Mouse (Mus musculus) T-cell, adult 66 days (primary cell): ENCODE results near the gene Rpp21. TPM values are rescaled to one million over a fixed set of nuclear protein-coding genes. Genes with fewer than 3 reads are reported as not detected.

Experiments used
- total RNA-seq, 2 experiments: library from RNA; stranded (reverse); gene quantifications; 3 replicates in 1 of 2; 4 replicates in 1 of 2; pipeline ENCODE4 v1.2.4; 2023

Rpp21 gene
- 10 to 100 TPM; 82.8 to 96.9 TPM for total RNA-seq

DNA sequence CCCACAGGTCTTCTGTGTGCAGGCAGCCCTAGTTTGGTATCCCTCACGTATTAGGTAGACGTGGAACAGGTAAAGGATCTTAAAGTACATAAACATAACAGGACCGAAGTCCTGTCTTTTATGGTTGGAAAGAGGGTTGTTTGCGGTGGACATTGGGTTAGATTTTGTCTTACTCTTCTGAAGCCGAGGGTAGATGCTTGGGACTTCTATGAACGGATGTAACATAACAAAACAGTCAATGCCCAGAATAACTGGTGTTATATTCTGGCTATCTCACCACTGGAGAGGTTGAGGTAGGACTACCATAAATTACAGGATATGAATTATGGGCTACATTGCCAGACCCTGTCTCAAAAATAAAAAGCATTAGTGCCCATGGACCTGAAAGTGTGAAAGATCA is at the start of gene Rpp21:
Gene Rpp21 (minus strand): TSS at position 101 of the 400 bp plus-strand sequence.

GRCm38 (mm10) chr17:36286390-36286789 is 28.5 kb upstream of the Rpp21 start, which contains the start of gene H2-M10.2:
Gene H2-M10.2, minus strand, starts transcription at chr17:36286490.

GRCm38 (mm10) chr17:36271586-36272256 is 13.9 kb upstream of the Rpp21 start, which contains the start of gene Trim39:
Gene Trim39, minus strand, starts transcription at chr17:36272247.

Other genes with a start within 250 kb of the Rpp21 start
- 10 to 100 TPM; 23.1 to 34.7 TPM for gene H2-T24, start 237.5 kb downstream of the Rpp21 start, total RNA-seq
- gene H2-T23, start 225.2 kb downstream of the Rpp21 start, total RNA-seq, result 100 to 1,000 TPM; 319 to 355 TPM
- 100 to 1,000 TPM; 195 to 209 TPM for gene H2-T22, start 215.3 kb downstream of the Rpp21 start, total RNA-seq
- 1 to 10 TPM; 1.7 to 2.2 TPM for gene Gm6034, start 215.1 kb downstream of the Rpp21 start, total RNA-seq
- gene Gm11127, start 199.7 kb downstream of the Rpp21 start, total RNA-seq, result 10 to 100 TPM; 95.4 to 96.7 TPM
- 10 to 100 TPM; 13.9 to 15.9 TPM for gene Gm19684, start 136.4 kb downstream of the Rpp21 start, total RNA-seq
- 10 to 100 TPM; 18.1 to 21.9 TPM for gene Gm7030, start 128.6 kb downstream of the Rpp21 start, total RNA-seq
- gene Gm8909, start 89.5 kb downstream of the Rpp21 start, total RNA-seq, result 1 to 10 TPM in 1 of 2 experiments, not detected in 1; 1.6 TPM
- 1 to 10 TPM in 1 of 2 experiments, under 1 TPM in 1; 0.79 to 1.4 TPM for gene H2-T3, start 67.8 kb downstream of the Rpp21 start, total RNA-seq
- gene Trim39, start 14.2 kb upstream of the Rpp21 start, total RNA-seq, result 10 to 100 TPM; 85.1 to 86.0 TPM
- gene H2-M10.2, start 28.4 kb upstream of the Rpp21 start, total RNA-seq, result not detected
- not detected for gene H2-M10.1, start 68.1 kb upstream of the Rpp21 start, total RNA-seq
- not detected for gene H2-M10.3, start 110.3 kb upstream of the Rpp21 start, total RNA-seq
- not detected for gene H2-M10.4, start 204.3 kb upstream of the Rpp21 start, total RNA-seq